Mouse (Mus musculus): ENCODE measurements around the gene Gab1.

Gab1 gene

GRCm38 (mm10) chr8:80871400-80871799 is 8.9 kb downstream of the Gab1 start:
- DNase-seq: no peak

DNA sequence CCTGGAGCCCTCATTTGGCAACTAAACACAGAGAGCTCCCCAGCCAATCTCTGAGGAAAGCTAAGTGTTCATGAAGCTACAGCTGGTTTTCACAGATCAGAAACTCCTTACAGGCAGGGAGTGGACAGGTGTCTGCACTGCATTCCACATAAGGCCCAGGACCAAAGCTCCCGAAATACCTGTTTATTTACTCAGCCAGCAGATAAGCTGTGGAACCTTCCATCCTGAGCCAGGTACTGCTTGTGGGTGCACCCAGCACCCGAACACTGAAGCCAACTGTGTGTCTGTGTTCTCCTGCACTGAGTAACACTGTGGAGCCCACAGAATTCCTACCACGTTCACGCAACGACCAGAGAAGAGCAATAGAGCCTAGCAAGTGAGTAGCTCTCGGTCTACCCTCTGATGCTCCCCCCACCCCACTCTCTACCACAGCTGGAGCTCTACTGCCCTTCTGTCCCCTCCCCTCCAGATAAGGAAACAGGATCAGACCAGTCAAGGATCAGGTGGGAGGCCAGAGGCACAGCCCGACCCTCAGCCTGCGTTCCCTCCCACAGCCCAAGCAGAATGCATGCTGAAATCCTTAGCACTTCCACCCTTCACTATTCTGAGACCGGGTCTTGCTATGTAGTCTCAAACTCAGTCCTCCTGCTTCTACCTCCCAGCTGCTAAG is 9.6 kb downstream of the Gab1 start:
- DNase-seq: no peak

DNA sequence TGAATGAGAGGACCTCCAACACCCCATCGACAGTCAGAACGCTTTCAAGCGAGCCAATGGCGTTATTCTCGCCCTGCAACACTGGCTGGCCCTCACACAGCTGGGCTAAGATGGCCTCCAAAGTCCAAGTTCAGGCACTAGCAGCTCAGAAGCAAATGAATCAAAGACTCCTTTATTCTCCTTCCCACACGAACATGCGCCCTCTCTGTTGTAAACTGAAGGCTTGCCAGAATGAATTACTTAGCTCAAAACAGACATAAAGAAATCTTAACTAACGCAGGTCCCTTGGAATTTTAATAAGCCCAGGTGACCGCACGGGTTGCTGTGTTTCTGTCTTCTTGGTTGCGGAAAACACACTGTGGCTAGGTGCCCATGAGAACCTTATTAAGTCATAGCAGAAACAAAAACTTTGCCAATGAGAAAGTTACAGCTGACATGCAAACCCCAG is 10.4 kb downstream of the Gab1 start:
- DNase-seq: no peak

DNA sequence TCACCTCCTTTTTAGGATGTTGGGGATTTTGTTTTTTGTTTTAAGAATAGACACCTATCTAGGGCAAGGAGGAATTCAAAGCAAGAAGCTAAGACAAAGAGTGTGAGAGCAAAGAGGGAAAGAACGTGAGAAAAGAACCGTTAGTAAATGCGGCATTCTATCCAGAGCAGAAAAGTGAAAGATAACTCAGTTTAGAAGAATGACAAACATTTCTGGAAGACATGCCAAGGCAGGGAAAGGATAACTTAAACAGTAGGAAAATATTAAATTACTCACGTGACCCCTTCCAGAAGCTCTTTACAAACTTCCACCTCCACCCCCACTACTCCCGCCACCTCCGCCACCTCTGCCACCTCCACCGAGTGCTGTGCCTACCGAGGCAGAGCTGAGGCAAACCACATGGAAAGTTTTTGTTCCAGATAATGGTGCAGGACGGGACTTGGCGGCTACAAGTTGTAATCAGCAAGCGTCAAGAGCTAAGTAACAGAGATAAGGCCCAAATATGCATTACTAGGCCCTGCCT is 11.5 kb downstream of the Gab1 start:
- no peak for DNase-seq

DNA sequence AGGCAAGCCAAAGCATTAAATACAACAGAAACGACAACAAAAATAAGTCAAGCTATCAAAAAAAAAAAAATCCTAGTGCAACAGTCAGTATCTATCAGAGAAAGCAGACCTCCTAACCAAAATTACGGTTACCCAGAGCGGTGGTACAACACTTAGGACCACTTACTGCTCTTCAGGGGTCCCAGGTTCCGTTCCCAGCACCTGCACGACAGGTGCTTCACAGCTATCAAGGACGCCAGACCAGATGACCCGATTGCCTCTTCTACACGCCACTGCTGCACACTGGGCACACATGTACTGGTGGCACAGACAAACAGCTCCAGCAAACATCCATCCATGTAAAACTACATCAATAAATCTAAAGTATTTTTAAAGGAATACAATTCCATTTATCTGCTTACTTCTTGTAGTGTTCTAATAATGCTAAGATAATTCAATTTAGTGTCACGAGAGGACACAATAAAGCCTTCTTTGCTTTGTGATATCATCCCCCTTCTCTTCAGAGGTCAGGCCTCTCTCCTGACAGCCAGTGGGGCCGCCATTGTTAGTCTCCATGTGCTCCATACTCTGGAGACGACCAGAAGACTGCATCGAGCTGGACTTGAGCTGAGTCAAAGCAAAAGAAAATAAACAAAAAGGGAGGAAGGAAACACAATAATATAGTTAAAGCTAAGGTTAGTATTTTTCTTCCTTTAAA is 12.2 kb downstream of the Gab1 start:
- no peak for DNase-seq

GRCm38 (mm10) chr8:80867598-80867997 is 12.7 kb downstream of the Gab1 start:
- DNase-seq: no peak

- peak in 1 of 2 experiments; percentile 15 for DNase-seq
Measured at GRCm38 (mm10) chr8:80865181-80865784, 15.0 kb downstream of the Gab1 start.

GRCm38 (mm10) chr8:80863393-80863792 is 16.9 kb downstream of the Gab1 start:
- DNase-seq: no peak

- DNase-seq: no peak
Measured at GRCm38 (mm10) chr8:80859180-80859775, 21.0 kb downstream of the Gab1 start.

DNA sequence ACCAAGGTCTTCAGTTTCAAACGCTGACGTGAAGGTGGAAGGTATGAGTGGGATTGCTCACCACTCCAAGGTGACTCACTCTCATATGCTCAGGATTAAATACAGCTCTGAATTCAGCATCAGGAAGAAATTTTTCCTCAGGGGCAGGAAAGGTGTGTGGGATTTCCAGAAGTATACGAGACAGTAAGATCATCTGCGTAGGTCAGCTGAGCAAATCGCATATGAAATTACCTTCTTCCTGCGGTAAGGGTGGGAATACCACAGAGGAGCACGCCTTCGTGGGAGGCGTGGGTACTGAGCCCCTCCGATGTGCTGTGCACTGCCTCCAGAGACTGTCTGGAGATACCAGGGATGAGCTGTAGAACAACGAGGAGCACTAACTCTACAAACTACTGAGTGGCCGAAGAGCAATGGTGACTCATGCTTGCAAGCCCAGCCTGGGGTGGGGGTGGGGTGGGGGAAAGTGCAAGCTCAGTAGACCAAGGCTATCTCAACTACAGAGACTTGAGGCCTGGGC is 22.4 kb downstream of the Gab1 start:
- no peak for DNase-seq

- DNase-seq: no peak
Measured at GRCm38 (mm10) chr8:80857128-80857527, 23.2 kb downstream of the Gab1 start.

DNA sequence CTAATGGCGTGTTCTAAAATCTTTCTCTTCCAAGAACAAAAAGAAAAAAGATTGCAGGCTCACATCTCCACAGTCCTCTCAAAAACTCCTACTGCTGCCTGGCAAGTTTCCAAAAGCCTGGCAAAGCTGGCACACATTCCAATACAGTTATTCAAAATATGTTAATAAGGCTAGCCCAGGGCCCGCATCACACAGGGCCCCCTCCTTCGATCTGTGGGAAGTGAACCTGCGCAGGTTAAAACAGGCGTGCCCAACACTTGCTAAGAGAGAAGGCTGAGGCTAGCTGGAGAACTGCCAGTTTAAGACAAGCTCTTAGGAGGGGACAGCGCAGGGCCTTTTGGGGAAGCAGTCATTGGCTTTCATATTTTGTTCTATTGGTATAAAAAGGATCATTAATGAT is 23.7 kb downstream of the Gab1 start:
- peak in 1 of 2 experiments; percentile 17 for DNase-seq

GRCm38 (mm10) chr8:80853622-80854021 is 26.7 kb downstream of the Gab1 start:
- no peak for DNase-seq

DNA sequence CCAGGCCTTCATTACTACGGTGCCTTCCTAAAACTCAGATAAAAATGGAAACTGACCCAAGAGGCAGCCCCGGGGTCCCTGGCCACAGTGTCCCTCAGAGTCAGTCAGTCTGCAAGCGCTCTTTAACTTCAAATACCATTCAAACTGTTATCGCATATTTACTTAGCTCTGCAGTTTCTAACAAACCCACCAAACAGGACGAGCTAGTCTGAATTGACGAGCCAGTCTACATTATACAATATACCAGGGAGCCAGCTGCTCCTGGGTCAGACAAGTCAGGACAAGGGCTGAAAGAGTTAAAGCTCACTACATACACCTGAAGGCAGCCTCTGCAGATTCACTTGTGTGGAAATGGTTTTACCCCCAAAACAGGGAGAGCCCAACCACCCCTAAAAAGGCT is 27.1 kb downstream of the Gab1 start:
- no peak for DNase-seq

GRCm38 (mm10) chr8:80852412-80853165 is 27.7 kb downstream of the Gab1 start:
- DNase-seq: no peak

DNA sequence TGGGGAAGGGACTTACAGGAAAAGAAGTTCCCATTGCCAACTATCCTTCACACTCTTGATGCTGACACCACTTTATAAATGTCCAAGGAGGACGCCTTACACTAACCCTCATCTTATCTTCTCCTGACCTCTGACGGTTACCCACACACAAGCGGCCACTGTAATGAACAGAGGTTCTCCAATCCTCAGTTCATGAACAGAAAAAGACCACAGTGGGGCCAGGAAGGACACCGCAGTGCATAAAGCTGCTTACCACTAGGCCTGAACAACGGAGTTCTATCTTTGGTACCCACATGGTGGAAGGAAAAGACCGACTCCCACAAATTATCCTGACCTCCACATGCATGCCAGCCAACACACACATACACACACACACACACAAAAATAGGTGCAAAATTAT is 28.7 kb downstream of the Gab1 start:
- no peak for DNase-seq

DNA sequence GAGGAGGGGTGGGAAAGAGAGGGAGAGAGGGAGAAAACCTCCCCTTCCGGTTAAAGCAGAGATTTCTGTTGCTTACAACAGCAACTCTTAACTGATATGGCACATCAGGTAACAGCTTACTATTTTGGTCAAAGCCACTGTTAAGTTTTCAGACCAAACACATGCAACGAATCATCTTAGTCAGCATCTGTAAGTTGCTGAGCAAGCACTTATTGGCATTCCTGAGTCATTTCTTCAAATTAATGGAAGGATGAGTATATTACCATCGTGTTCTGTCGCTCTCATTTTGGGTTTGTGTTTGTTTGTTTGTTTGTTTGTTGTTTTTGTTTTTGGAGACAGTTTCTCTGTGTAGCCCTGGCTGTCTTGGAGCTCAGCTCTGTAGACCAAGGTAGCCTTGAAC is 30.3 kb downstream of the Gab1 start:
- DNase-seq: no peak

DNA sequence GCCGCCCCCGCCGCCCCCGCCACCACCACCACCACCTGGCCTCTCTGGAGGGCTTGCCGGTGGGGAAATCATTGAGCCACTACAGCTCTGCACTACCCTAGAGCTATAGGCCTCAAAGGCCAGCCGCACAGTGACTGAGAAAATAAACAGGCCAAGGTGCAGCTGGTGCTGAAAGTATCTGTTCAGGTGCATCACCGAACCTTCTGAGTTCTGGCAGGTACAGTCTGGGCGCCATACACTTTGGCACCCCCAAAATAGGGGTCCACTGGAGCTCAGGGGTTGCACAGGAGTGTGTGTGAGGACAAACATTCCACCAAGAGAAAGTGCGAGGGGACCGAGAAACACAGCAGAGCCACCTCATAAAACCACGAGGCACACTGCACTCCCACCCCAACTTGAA is 31.7 kb downstream of the Gab1 start:
- DNase-seq: no peak

DNA sequence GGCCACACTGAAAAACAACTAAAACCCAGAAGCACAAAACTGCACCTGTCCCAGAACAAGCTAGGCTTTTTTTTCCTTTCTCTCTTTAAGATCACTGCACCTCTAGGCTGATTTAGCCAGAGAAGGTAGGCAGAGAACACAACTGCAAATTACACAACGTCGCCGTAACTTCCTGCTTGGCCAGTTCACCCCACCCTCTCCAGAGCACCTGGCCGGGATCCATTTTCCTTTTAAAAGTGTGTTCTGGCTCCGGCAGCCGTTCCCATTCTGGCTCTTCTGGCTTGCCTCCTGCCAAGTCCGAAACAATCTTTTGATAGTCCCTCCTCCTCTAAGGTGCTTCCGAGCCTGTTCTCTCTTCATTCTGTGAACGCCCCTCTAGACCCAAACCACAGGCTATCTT is 32.4 kb downstream of the Gab1 start:
- no peak for DNase-seq

DNA sequence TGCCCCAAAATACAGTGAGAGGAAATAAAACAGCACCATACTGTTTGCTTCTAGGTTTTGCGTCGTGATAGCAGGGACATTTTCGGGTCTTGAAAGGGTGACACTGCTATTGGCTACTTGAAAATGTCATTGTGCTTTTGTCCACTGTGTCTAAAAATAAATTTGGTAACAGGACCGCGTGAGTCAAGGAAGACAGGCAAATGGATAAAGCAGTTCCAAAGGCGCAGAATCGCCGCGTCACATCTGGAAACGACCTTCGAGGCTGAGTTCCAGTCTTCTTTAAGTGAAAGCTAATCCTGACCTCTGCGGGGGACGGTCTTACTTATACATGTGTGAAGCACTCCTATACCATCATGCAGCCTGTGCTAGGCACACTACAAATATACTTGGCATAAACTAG is 35.0 kb downstream of the Gab1 start:
- no peak for DNase-seq

GRCm38 (mm10) chr8:80843744-80844434 is 36.4 kb downstream of the Gab1 start:
- no peak for DNase-seq

DNA sequence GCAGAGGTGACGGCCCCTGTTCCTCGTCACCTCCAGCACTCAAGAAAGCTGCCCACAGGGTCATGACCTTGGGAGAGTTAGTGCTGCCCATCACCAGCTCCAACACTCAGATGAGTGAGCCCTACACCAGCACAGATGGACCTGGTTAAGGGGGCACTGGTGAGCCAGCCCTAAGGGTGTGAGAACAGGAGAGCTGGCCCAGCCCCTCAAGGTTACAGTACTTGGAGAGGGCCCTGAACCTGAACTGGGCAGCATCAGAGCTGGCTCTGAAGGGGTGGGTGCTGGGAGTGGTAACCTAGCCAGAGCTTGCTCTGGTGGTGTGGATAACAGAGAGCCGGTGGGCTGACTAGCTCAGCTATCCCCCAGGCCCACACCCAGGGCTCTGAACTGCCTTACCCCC is 37.8 kb downstream of the Gab1 start:
- no peak for DNase-seq
